Mouse (Mus musculus) adrenal gland, adult 18-20 months (tissue): ENCODE measurements at regions not wholly inside any gene's neighbourhood (a gene's known extent, or its start where the extent isn't known, plus 50 kb on each side); places are given as distances from the start of the nearest gene placed in this dataset.

Source experiments
- DNase-seq, 2 experiments: peaks; one replicate each; pipeline ENCODE4 v3.0.0; 2021 to 2022; ENCODE audit warnings: low spot score in 2 of 2
- microRNA-seq, 2 experiments: library from miRNA; unstranded; fragments of <30 nt; microRNA quantifications; one replicate each; pipeline ENCODE4 v1.2.0; 2021; ENCODE audit warnings: borderline number of aligned reads in 2 of 2

DNA sequence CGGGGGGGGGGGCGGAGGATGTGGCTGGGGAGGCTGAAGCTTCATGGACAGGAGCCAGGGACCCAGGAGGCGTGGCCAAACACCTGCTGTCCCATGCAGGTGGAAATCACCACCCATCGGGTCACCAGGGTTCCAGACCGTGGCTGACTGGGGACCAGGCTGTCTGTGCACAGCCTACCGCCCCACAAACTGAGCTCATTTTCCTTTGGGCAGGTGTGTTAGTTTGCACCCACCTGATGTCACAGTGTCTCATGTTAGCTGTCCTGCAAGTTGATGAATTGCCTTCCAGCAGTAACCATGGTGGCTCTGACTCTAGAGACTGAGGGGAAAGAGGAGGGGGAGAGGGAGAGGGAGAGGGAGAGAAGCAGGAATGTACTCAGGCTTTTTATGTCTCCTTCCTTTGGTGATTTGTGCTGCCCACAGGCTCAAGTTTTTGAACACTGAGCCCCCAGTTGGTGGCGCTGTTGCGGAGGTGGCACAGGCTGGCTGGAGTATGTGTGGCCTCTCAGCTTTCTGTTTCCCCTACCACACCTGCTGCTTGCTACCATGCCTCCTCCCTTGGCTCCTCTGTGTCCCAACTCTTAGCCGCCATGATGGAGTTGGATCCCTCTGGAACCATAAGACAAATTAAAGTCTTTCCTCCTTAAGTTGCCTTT lies 107.8 kb upstream of the Man2a1 start:
- peak; percentile 31 to 46 for DNase-seq

DNA sequence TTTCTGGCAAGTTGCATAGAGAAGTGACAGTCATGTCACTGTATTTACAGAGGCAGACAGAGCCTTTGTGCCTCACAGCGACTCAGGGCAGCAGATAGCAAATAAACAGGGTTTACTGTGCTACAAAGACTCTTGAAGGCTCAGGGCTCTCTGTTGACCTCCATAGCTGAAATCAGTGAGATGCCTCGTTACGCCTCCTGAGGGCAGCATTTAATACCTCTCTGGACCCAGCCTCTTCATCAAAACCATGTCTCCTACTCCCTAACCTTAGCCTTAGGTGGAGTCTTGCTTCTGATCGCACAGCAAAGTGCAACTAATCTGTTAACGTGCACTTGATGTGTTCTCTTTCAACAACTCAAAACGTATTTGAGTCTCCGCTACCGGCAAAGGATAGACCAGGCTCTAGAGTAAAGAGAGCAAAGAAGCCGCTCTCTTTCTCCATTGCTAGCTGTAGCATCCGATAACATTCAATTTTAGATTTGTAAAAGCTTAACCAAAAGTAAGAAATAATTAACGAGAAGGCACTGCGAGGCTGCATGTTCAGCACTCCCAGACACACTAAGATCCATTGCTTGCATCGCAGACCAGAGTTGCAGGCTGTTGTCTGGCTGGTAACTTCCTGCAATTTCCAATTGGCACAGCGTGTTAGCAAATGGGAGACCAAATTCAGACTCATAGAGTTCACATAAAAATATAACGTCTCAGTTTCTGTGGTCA lies 101.1 kb upstream of the Man2a1 start:
- peak in 1 of 2 experiments; percentile 23 for DNase-seq

DNA sequence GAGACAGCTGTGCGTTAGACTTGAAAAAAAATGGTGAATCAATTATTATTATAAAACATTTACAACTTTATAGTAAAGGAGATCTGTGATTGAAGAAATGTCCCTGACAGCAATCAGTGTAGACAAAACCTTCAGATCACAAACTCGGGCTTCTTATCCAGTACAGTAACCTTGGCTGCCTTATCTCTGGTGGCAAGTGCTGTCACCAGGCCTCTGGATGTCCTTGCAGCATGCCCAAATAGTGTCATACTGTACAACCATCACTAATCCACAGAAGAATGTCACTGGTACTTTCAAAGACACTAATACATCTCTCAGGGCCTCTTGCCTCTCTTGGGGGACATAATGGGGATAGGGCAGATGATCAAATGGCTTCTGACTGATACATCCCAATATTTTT lies 98.2 kb upstream of the Man2a1 start:
- peak in 1 of 2 experiments; percentile 6 for DNase-seq

DNA sequence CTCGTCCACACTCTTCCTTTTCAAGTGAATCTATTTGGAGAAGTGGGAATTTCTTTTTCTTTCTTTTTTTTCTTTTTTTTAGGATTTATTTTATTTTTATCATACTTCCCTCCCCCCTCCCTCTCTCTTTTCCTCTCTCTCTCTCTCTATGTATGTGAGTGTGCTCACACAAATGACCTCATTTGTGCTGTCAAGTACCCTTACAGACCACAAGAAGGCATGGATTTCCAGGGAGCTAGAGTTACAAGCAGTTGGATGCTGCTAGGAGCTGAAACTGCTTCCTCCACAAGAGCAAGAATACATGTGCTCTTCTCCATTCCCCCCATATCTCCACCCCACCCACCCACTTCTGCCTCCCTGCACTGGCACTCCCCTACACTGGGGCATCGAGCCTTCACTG lies 94.6 kb upstream of the Man2a1 start:
- no peak for DNase-seq

DNA sequence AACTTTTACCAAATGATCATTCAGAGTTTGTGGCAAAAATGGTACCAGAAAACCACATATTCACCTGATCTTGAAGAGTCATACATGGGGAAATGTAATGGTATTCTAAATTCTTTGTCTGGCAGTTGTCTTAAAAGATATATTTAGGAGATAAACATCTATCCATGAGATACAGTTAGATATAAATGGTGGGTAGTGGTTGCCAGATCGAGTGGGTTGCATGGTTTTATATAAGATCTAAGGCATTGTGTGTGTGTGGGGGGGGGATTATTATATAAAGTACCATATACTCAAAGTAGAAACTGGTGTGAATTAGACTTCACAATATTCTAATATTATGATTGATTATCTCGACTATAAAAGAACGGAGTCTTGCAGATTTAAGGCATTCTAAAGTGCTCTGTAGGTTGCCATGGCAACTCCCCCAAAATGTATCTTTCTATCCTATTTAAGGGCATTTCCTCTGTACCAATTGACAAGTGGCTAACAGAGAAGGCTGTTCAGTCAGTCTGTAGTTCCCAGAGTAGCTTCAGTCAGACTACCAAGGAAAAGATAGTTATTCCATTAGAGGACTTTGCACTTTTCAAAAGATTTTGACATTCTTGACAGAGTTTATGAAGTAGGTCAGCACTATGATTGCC lies 89.3 kb upstream of the Man2a1 start:
- DNase-seq: no peak

DNA sequence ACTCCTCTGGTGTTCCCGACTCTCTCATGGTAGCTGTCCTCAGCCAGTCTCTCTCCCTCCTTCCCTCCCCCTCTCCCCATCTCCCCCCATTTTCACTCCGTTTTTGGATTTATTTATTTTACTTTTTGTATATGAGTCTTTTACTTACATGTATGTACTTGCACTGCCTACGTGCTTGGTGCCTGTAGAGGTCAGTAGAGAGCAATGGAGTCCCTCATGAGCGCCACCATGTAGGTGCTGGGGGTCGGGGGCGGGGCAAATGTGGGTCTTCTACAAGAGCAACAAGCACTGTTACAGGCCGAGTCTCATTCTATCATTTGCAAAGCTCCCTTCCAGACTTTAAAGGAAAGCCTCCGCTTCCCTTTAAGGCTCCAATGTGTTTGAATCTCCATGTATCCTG lies 78.3 kb upstream of the Man2a1 start:
- no peak for DNase-seq

DNA sequence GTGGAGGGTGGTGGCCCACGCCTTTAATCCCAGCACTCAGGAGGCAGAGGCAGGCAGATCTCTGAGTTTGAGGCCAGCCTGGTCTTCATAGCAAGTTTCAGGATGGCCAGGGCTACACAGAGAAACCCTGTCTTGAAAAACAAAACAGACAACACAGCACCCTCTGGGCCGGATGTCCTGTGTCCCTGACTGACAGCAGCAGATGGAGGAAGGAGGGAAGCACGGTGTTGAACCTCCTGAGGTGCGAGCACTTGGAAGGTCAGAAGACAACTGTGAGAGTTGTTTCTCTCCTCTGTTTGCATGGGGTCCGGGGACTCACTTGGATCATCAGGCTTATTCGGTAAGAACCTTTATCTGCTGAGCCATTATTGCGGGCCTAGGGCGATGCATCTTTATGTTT lies 76.6 kb upstream of the Man2a1 start:
- no peak for DNase-seq

DNA sequence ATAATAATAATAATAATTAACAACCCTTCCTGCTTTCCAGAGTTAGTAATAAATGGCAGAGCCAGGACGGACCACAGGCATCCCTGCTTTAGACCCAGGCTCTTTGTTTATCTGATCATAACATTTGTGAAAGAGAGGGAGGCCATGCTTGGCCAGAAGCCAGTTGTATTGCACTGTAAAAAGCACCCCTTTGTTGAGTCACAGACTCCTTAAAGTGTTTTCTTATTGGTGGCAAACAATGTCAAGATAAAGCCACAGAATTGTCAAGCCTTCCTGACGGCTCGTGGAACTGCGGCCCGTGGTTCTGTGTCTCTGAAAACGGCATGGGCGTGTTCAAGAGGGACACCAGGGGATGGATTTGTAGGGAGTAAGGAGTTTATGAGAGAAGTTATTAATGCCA lies 72.7 kb upstream of the Man2a1 start:
- DNase-seq: no peak

DNA sequence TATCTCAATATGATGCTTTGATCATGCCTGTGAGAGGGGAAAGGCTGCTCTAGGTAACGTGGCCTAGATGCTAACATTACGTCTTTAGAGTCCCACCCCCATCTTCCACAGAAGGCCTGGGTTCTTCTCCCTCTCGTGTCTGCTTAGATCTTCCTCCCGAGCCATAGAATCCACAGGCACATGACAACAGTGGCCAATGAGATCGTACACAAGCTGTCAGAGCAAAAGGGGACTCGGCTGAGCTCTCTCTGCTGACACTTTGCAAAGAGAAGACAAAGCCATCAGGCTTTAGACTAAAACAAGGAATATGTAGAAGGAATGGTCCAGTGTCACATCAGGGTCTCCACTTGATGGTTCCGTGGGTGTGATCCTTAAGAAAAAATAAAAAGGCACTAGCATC lies 72.1 kb upstream of the Man2a1 start:
- DNase-seq: no peak

DNA sequence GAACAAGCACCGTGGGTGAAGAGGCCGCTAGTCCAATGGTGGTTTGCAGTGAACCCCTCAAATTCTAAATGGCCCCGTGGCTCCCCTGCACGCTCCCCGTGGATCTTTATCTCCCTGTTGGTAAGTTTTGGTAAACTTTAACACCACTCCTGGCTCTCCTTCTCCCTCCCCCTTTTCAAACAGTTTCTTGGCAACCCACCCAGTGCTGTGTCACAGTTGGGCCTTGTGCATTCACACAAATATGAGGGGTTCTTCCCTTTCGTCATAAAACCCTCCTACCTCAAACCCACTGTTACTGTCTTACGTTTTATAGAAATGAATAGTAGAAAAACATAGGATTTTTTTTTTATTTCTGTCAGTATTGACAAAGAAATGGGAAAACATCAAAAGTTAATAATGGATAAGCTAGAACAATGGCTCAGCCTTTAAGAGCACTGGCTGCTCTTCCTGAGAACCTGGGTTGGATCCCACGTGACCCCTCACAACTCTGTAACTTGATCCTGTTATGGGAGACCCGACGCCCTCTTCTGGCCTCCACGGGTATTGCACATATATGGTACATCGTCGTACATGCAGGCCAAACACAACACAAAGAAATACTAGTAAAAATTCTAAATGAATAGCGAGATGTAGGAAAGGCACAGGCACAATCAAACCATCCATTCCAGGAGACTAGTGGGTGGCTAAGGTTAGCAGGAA lies 71.1 kb upstream of the Man2a1 start:
- DNase-seq: no peak

DNA sequence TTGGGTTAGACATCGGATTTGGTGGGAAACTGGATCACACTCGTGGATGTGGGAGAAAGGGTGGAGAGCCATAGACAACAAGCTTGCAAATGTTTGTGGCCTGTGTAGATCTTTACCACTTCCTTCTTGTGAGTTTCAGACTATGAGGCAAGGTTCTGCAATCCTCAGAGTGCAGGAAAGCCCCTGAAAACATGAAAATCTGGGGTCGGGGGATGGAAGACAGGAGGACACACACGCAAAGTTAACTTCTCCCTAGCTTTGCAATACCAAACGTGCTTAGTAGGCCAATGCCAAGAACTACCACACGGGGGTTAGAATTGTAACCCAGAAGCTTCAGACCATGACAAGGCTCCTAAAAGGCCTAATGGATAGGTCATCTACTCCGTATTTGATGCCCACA lies 69.4 kb upstream of the Man2a1 start:
- no peak for DNase-seq

DNA sequence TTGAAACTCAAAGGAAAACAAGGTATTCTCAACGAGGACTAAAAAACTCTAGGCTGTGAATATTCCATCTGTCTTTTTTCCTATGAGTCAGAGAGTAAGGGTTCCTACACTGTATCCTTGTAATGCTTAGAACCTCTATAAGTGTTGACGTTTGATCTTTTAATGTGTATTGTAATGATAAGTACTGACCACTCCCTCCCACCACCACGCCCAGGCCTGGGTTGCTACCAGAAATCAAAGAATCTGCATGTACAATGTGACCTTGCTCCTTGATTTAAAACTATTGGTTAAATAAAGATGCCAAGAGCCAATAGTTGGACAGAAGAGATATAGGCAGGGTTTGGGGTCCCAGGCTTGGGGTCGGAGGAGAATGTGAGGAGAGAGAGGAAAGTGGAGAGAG lies 66.2 kb upstream of the Man2a1 start:
- no peak for DNase-seq

DNA sequence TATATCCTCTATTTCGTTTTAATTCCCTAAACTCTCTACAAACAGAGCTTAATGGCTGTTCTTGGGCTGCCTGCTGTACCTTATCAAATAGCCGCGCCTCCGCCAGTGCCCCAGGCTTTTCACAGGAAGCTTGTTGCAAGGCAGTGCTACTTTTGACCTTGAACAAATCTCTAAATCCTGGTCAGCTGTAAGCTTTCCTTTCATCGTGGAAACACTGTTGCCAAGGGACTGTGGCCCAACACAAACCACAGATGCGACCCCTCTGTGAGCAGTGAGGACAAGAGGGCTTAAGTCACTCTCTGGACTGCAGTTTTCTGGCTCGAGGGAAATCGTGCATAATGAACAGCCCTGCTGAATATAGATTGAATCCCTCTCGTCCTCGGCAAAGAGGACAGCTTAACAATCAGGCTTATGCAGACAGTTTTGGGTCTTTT lies 62.0 kb upstream of the Man2a1 start:
- peak in 1 of 2 experiments; percentile 5 for DNase-seq

DNA sequence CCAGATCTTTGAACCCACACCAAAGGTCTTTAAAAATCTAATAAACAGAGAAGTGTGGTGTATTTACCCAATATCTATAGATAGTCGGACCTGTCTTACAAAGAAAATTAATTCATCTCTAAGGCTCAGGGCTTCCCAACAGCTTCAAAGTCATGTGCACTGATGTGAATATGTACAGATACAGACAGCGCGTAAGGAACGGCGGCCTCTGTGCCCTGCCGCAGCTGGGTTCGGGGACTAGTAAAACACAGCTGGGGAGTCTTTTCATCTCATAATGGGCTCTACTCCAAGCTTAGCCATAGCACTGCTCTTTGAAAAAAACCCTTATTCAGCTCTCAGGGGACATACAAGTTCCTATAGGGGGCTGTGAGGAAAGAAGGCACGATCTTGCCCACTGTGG lies 60.1 kb upstream of the Man2a1 start:
- DNase-seq: no peak

DNA sequence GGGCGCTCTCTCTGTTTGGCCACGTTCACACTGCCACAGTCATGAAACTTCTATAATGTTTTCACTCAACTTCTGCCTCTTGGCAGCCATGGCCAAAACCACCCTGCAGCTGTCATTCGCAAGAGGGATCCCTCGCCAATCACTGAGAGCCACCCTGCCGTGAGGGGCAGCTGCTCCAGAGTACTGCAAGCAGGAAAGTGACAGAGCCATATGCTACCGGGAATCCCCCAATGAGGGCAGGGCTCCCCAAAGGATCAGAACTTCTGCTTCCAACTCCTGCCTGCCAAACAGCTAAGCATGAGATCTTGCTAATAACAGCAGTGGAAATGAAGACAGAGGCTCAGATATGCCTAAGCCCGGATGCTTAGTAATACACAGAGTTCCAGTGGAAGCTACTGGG lies 52.0 kb upstream of the Man2a1 start:
- DNase-seq: no peak

DNA sequence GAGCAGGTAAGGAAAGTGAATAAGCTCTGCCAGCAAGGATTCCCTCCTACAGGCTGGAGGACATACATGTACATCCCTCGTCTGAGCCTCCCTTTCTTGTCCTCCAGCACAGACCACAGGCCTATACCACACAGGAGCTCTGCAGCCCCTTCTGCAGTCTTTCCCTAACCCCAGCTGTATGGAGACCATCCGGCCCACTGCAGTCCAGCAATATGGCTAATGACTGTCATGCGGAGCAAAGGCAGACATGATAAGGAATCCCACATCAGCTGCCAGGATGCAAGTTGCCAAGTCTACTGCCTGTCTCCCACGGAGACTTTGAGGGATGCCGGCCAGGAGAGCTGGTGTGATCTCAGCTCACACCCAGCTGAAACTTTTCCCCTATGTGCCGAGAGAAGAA lies 50.5 kb upstream of the Man2a1 start:
- no peak for DNase-seq

Small RNAs in the stretch of these regions (microRNA-seq; reads per million reads assigned to microRNA genes)
- 0 reads per million in 2 experiments for gene Mir6420
